Mouse (Mus musculus) embryonic fibroblast, embryonic 13.5 days (primary cell): Measurements from ENCODE around the gene Cdc14a.

Source experiments
- CTCF ChIP-seq: IDR thresholded peaks from 2 replicates; pipeline ENCODE4 v1.5.1; 2011; ENCODE audit warnings: mild to moderate bottlenecking, control low read depth, low read length, moderate library complexity, borderline replicate concordance; ENCODE audit not compliant: insufficient read depth
- POLR2A ChIP-seq: IDR thresholded peaks from 2 replicates; pipeline ENCODE4 v1.6.1; 2011; ENCODE audit warnings: low read depth, mild to moderate bottlenecking, control low read depth, low read length, moderate library complexity

DNA sequence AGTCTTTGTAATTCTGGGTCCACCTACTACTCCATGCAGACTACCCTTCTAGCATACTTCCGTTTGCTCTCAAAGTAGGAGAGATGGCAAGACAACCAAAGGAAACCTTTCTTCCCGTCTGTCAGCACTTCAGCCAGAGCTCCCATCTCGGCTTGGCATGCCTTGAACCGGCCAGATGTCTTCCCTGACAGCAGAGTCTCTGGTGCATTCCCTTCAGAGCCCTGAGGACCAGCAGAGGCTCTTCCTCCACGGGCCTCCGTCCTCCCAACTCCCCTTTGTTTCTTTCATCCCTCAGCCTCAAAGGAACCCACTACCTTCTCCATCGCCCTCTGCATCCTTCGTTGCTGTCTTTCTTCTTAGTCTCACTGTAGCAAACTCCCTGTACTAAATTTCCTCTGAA, 93.9 kb downstream of the Cdc14a start:
- no peak for TF ChIP-seq CTCF
- no peak for TF ChIP-seq POLR2A
